Mouse (Mus musculus): ENCODE results near the gene Dennd2c. TPM values are rescaled to one million over a fixed set of nuclear protein-coding genes. Genes with fewer than 3 reads are reported as not detected.
"Not testable (repeated sequence)": the region's sequence is repeated elsewhere in the genome, so short reads cannot be mapped to it uniquely, and the experiment has no call there.

The Dennd2c gene
- polyA plus RNA-seq, 2 experiments, result 10.0 to 12.6 TPM

DNA sequence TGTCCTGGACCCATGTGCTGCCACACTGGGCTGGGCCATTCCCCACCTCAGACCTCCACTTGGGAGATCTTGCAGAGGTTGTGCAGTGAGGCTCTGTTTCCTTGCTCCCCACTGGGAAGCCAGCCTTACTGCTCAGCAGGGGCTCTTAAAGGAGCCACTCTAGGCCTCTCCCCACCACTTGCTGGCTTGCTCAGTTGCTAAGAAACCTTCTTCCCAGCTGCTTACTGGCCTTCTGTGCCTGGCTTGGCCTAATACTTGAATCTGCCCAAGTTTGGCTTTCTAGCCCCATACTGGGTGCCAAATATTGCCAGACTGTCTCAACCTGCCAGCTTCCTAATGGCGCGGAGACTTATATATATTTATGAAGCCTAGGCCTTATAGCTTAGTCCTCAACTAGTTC lies 86.5 kb downstream of the Dennd2c start:
- no peak overlapping the region for H3K4me3 ChIP-seq (replicated peaks; ENCODE audit: low read length)
- TF ChIP-seq POLR2A (IDR thresholded peaks at IDR 0.05; ENCODE audit: borderline replicate concordance, extremely low read depth, insufficient read depth, insufficient read length), result no peak
- no peak overlapping the region for H3K9ac ChIP-seq (ENCODE audit: low read depth, low read length, severe bottlenecking)
- H3K4me1 ChIP-seq (ENCODE audit: control insufficient read depth, insufficient read depth, low read length), result no peaks in the 10 kb centered on the region
- DNase-seq (ENCODE audit: low spot score), result no peak
- no peaks in the 10 kb centered on the region for H3K9me3 ChIP-seq (ENCODE audit: control insufficient read depth, low read length)
- H3K36me3 ChIP-seq (ENCODE audit: control insufficient read depth, insufficient read depth, low read length), result no peaks in the 10 kb centered on the region
- no peaks in the 10 kb centered on the region for H3K27me3 ChIP-seq (ENCODE audit: control insufficient read depth, insufficient read depth, low read length)
- H3K4me2 ChIP-seq (replicated peaks; ENCODE audit: low read depth, low read length, severe bottlenecking), result no peak overlapping the region
- WGBS, result 94% methylated on average over 2 of the region's 2 CpGs
- H3K27ac ChIP-seq (replicated peaks; ENCODE audit: low read depth, low read length), result no peak overlapping the region
- no peak for ATAC-seq (ENCODE audit: low FRiP score, low read depth)

DNA sequence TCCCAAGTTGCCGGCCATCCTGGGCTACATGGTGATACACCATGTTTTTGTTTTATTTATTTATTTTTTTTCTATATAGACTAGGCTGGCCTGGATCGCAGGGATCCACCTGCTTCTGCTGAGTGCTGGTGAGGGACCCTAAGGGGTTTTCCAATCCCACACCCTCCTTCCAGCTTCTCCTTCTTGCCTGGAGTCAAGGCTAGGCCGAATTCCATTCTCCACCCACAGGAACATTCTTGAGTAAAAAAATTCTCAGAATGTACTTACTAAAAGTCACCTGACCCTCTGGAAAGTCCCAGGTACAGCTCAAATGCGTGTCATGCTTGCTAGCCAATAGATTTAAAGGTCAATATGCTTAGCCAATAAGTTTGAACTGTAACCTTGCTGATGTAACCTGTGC lies 89.8 kb downstream of the Dennd2c start:
- Histone ChIP-seq H3K27me3 (ENCODE audit: control insufficient read depth, insufficient read depth, low read length) (no peaks in the 10 kb centered on the region), H3K4me2 (replicated peaks; ENCODE audit: low read depth, low read length, severe bottlenecking) (no peak overlapping the region), H3K36me3 (ENCODE audit: control insufficient read depth, insufficient read depth, low read length) (no peaks in the 10 kb centered on the region), H3K4me1 (ENCODE audit: control insufficient read depth, insufficient read depth, low read length) (no peaks in the 10 kb centered on the region), H3K27ac (replicated peaks; ENCODE audit: low read depth, low read length) (no peak overlapping the region), H3K4me3 (replicated peaks; ENCODE audit: low read length) (no peak overlapping the region), H3K9me3 (ENCODE audit: control insufficient read depth, low read length) (no peaks in the 10 kb centered on the region), H3K9ac (ENCODE audit: low read depth, low read length, severe bottlenecking) (no peak overlapping the region)
- DNase-seq (ENCODE audit: low spot score) (no peak), ATAC-seq (ENCODE audit: low FRiP score, low read depth) (no peak)
- WGBS, result 91% methylated on average over 4 of the region's 4 CpGs
- no peak for TF ChIP-seq POLR2A (IDR thresholded peaks at IDR 0.05; ENCODE audit: borderline replicate concordance, extremely low read depth, insufficient read depth, insufficient read length)

DNA sequence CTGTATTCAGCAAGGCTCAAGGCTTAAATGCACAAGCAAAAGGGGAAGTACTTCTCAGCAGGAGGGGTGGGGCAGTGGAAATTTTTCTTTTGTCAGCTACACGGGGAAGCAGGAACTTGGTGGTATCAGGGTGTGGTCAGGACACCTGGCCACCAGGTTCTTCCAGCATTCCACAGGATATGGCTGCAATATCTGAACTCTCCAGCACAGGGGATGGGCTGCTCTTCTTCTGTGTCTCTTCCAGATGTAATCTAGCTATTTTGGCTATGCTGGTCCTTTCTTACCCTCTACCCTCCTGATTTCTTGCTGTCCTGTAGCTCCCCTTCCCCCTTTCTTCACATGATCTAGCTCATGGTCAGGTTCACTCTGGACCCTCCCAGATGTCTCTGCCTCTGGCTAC lies 90.8 kb downstream of the Dennd2c start:
- Histone ChIP-seq H3K27ac (replicated peaks; ENCODE audit: low read depth, low read length) (no peak overlapping the region), H3K4me1 (ENCODE audit: control insufficient read depth, insufficient read depth, low read length) (no peaks in the 10 kb centered on the region), H3K4me2 (replicated peaks; ENCODE audit: low read depth, low read length, severe bottlenecking) (no peak overlapping the region), H3K36me3 (ENCODE audit: control insufficient read depth, insufficient read depth, low read length) (no peaks in the 10 kb centered on the region), H3K9me3 (ENCODE audit: control insufficient read depth, low read length) (no peaks in the 10 kb centered on the region), H3K4me3 (replicated peaks; ENCODE audit: low read length) (no peak overlapping the region), H3K9ac (ENCODE audit: low read depth, low read length, severe bottlenecking) (no peak overlapping the region), H3K27me3 (ENCODE audit: control insufficient read depth, insufficient read depth, low read length) (no peaks in the 10 kb centered on the region)
- DNase-seq (ENCODE audit: low spot score), result no peak
- 75% methylated on average over 1 of the region's 1 CpGs for WGBS
- ATAC-seq (ENCODE audit: low FRiP score, low read depth), result no peak
- no peak for TF ChIP-seq POLR2A (IDR thresholded peaks at IDR 0.05; ENCODE audit: borderline replicate concordance, extremely low read depth, insufficient read depth, insufficient read length)

DNA sequence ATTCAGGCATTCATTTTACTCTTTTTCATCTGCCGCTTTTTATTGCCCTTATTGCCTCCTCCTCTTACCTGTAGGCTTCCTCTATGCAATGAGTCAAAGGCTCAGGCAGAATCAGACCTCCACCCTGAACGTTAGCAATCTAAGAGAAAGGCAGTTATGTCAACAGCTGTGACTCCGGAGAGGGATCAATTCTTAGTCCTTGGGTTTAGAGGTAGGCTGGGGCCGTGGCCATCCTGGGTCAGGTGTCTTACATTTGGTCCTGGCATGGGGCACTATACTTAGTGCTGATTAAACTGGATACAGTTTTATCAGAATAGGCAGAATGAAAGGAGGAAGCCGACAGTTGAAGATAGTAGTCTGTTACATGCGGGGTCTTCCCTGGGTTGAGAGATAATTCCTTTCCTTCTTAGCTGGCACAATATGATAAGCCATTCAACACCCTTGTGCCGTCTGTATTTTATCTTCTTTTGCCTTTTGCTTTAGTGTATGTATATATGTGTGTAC lies 94.0 kb downstream of the Dennd2c start:
- no peak for ATAC-seq (ENCODE audit: low FRiP score, low read depth)
- H3K27me3 ChIP-seq (ENCODE audit: control insufficient read depth, insufficient read depth, low read length), result no peaks in the 10 kb centered on the region
- no peak overlapping the region for H3K27ac ChIP-seq (replicated peaks; ENCODE audit: low read depth, low read length)
- 75% methylated on average over 7 of the region's 7 CpGs for WGBS
- H3K9me3 ChIP-seq (ENCODE audit: control insufficient read depth, low read length), result peaks cover 3% of the 10 kb centered on the region; the same call in 1 of the 2 replicates
- no peak overlapping the region for H3K4me2 ChIP-seq (replicated peaks; ENCODE audit: low read depth, low read length, severe bottlenecking)
- no peak for TF ChIP-seq POLR2A (IDR thresholded peaks at IDR 0.05; ENCODE audit: borderline replicate concordance, extremely low read depth, insufficient read depth, insufficient read length)
- no peak overlapping the region for H3K9ac ChIP-seq (ENCODE audit: low read depth, low read length, severe bottlenecking)
- 0 out of 2 replicates have a peak, but pooled peaks cover 7% of the 10 kb centered on the region for H3K4me1 ChIP-seq (ENCODE audit: control insufficient read depth, insufficient read depth, low read length)
- H3K4me3 ChIP-seq (replicated peaks; ENCODE audit: low read length), result no peak overlapping the region
- no peak for DNase-seq (ENCODE audit: low spot score)
- no peaks in the 10 kb centered on the region for H3K36me3 ChIP-seq (ENCODE audit: control insufficient read depth, insufficient read depth, low read length)

DNA sequence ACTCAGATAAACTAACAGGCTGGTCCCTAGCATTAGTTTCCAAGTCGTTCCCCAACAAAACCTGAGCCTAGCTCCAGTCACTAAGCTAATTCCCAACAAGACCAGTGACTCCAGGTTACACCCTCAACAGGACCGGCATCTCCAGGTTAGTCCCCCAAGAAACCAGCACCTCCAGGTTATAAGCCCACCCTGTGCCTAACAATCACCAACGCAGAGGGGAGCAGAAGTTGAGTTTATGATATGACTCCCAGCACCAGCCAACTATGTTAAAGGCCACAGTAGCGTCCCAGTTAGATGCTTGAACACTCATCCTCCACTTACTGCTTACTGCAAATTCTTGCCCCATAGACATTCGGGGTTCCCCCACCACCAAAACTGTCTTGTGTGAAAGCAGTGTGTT lies 97.0 kb downstream of the Dennd2c start:
- no peak for ATAC-seq (ENCODE audit: low FRiP score, low read depth)
- H3K4me1 ChIP-seq (ENCODE audit: control insufficient read depth, insufficient read depth, low read length), result 0 out of 2 replicates have a peak, but pooled peaks cover 7% of the 10 kb centered on the region
- no peaks in the 10 kb centered on the region for H3K36me3 ChIP-seq (ENCODE audit: control insufficient read depth, insufficient read depth, low read length)
- no peaks in the 10 kb centered on the region for H3K27me3 ChIP-seq (ENCODE audit: control insufficient read depth, insufficient read depth, low read length)
- H3K4me3 ChIP-seq (replicated peaks; ENCODE audit: low read length), result no peak overlapping the region
- TF ChIP-seq POLR2A (IDR thresholded peaks at IDR 0.05; ENCODE audit: borderline replicate concordance, extremely low read depth, insufficient read depth, insufficient read length), result no peak
- H3K9me3 ChIP-seq (ENCODE audit: control insufficient read depth, low read length), result peaks cover 3% of the 10 kb centered on the region; the same call in 1 of the 2 replicates
- no peak overlapping the region for H3K27ac ChIP-seq (replicated peaks; ENCODE audit: low read depth, low read length)
- no peak overlapping the region for H3K4me2 ChIP-seq (replicated peaks; ENCODE audit: low read depth, low read length, severe bottlenecking)
- DNase-seq (ENCODE audit: low spot score), result no peak
- no peak overlapping the region for H3K9ac ChIP-seq (ENCODE audit: low read depth, low read length, severe bottlenecking)
- 76% methylated on average over 5 of the region's 5 CpGs for WGBS

DNA sequence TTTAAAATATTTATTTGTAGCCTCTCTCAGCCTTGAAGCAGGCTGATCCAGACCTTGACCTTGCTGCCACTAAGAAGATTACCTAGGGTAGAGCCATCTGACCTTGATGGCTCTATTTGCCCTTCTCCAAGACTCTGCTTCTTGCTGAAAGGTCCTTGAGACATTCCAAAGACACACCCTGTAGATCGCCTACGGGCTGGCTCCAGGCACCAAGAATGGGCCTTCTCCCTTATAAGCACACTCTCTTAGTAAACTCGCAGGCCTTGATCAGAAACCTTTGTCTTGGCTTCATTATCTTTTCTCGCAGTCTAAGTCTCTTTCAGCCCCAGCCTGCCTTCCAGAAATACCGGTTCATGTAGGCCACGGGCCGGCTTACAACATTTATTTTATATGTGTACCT lies 98.7 kb downstream of the Dennd2c start:
- not testable (repeated sequence) for H3K9ac ChIP-seq (ENCODE audit: low read depth, low read length, severe bottlenecking); DNase-seq (ENCODE audit: low spot score); H3K4me1 ChIP-seq (ENCODE audit: control insufficient read depth, insufficient read depth, low read length); H3K36me3 ChIP-seq (ENCODE audit: control insufficient read depth, insufficient read depth, low read length); H3K4me2 ChIP-seq (replicated peaks; ENCODE audit: low read depth, low read length, severe bottlenecking); H3K27ac ChIP-seq (replicated peaks; ENCODE audit: low read depth, low read length); ATAC-seq (ENCODE audit: low FRiP score, low read depth); H3K9me3 ChIP-seq (ENCODE audit: control insufficient read depth, low read length); H3K4me3 ChIP-seq (replicated peaks; ENCODE audit: low read length); H3K27me3 ChIP-seq (ENCODE audit: control insufficient read depth, insufficient read depth, low read length)
- WGBS, result 95% methylated on average over 7 of the region's 7 CpGs

All from limb, embryonic 14.5 days (tissue).